Mouse (Mus musculus) cerebellum, adult 11-12 months (tissue): ENCODE measurements at regions not wholly inside any gene's neighbourhood (a gene's known extent, or its start where the extent isn't known, plus 50 kb on each side); places are given as distances from the start of the nearest gene placed in this dataset.
"Not testable (repeated sequence)": the region's sequence is repeated elsewhere in the genome, so short reads cannot be mapped to it uniquely, and the experiment has no call there.

ENCODE experiments used
- DNase-seq: peaks from one replicate; pipeline ENCODE4 v3.0.0; 2022

- DNase-seq, result not testable (repeated sequence)
These were observed 693.8 kb downstream of the Dad1 start for GRCm38 (mm10) chr14:53560146-53560545.

DNA sequence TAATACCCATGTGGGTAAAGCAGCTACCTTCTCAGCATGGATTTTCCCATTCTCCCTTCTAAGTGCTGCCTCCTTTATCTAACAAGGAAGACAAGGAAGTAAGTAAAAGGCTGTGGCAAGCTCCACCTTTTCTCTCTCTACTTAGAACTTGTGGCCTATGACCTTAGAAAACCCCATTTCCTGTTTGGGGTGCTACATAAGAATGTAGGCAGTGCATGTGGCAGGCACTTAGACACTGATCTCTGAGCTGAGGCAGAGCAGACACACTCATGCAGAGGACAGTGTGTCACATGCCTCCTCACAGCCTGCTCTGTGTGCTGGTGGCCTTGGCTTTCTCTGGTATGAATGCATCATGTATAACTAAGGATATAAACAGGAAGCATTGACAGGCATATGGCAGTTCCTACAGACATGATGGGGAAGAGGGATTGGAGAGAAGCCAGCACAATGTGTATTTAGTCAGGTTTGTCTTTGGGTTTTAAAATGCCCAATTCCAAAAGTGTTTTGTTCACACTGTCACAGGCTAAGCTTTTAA is 694.5 kb downstream of the Dad1 start:
- DNase-seq, result not testable (repeated sequence)

DNA sequence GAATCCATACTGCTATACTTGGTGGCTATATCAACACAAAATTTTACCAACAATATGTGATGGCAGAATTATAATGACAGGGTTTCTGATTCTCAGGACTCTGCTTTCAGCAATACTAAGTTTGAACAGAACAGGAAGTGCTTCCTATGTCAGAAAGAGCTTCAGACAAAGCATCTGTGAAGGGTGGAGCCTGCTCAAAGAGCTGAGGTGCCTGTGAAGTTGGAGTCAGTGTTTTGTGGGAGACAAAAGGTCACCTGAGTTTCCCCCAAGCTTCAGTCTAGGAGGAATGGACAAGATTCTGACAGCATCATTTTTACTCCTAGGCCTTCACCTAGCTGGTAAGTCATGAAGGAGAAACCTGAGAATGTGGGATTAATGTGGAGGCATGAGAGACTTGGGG is 700.1 kb downstream of the Dad1 start:
- no peak for DNase-seq

DNA sequence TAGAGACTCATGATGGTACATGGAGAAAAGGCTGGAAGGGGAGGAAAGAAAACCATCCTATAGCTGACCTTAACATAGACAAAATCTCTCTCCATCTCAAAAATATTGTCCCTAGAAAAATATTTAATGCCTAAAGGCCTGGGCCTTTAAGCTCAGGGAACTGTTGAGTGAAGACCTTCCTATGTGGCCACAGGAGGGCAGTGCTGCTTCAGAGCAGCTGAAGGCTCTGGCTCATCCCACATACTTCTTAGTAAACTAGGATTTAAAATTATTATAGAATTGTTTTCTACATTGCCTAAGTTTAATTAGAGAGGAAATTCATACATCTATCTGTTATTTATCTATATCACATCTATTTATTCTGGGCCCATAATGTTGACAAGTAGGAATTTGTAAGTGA is 706.5 kb downstream of the Dad1 start:
- not testable (repeated sequence) for DNase-seq

- DNase-seq, result no peak
These were observed 708.6 kb downstream of the Dad1 start for GRCm38 (mm10) chr14:53545351-53545750.

- not testable (repeated sequence) for DNase-seq
These were observed 712.3 kb downstream of the Dad1 start for GRCm38 (mm10) chr14:53541640-53542039.

DNA sequence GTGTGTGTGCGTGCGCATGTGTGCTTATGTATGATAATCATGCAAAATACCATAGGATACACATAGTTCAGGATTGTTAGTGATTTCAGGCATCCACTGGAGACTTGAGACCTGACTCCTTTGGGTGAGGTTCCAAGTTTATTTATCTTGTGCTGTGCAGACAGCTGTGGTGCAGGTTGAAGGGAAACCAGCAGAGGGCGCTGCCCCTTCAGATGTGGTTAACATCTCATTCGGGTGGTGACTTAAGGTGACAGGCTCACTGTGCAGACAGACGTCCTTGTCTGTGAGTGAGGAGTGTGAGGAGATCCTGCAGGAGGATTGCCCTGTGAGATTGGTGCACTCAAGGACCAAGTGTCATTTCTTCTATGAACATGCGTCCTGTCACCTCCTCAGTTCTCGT is 716.0 kb downstream of the Dad1 start:
- DNase-seq, result not testable (repeated sequence)

- DNase-seq, result not testable (repeated sequence)
These were observed 730.5 kb downstream of the Dad1 start for GRCm38 (mm10) chr14:53523430-53523829.

- DNase-seq, result not testable (repeated sequence)
These were observed 735.0 kb downstream of the Dad1 start for GRCm38 (mm10) chr14:53518954-53519353.

DNA sequence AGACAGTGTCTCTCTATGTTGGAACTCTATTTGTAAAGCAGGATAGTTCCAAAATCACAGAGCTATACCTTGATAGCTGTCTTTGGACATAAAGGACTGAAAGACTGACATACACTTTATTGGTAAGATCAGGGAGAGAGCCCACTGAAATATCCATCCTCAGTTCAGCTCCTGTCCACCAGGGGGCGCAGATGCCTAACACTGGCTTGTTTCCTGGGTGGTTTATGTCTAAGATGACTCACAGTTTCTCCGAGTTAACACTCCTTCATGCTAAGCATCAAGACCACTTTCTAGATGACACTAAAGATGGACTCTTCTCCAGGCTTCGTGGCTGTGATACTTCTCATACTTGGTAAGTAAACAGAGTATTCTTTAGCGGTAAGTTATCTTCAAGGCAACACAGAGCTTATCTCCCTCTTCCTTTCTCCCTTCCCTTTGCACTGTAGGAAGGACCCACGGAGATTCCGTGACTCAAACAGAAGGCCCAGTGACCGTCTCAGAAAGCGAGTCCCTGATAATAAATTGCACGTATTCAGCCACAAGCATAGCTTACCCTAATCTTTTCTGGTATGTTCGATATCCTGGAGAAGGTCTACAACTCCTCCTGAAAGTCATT is 737.2 kb downstream of the Dad1 start:
- not testable (repeated sequence) for DNase-seq

DNA sequence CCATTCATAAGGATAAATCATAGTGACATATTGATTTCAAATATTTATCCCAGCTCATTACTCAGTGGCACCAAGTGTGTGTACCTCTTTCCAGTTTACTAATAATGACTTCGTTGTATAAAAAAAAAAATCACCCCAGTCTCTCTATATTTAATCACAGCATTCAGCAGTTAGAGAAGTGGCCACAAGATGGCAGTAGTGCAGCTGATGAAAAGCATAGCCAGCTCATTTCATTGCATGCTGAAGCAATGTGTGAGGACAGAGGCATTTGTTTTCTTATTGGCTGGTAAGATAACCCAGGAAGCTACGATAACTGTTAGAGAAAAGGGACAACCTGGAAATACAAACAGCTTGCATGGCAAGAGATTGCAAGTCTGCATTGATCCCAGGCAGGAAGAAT is 748.5 kb downstream of the Dad1 start:
- not testable (repeated sequence) for DNase-seq

- DNase-seq, result not testable (repeated sequence)
These were observed 765.5 kb downstream of the Dad1 start for GRCm38 (mm10) chr14:53488383-53488782.

DNA sequence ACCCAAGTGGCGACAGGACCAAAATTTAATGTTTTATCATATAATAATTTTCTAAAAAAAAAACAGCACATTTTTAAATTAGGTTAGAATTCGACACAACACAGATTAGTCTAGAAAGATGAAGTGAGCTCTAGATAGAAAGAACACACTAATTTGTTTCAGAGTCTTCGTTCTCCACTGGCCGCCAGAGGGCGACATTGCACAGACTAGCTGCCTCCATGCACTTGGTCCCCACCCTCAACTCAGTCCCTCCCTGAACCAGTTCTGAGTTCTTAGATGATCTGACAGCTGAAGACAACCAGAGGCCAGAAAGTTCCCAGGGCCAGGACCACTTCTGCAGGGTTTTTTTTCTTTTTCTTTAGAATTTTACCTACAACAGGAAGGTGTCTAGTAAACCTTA is 766.3 kb downstream of the Dad1 start:
- not testable (repeated sequence) for DNase-seq

DNA sequence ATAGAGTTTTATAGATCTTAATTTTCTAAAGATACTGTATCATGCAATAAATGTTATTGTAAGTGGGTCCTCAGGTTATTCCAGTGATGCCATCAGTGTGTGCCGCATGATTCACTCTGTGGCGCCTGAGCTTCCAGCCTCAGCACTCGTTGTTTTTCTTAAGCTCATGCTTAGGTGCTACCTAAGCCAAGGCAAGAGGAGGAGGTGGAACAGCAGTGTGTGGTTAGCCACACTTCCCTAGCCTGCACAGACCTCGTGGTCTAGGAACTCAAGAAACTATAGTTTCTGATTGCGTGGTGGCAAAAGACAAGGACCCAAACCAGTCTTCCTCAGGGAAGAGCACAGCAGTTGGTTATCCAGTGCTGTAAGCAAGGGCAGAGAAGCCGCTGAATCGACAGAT is 779.7 kb downstream of the Dad1 start:
- DNase-seq, result not testable (repeated sequence)

- DNase-seq, result not testable (repeated sequence)
These were observed 793.1 kb downstream of the Dad1 start for GRCm38 (mm10) chr14:53460790-53461189.

- no peak for DNase-seq
These were observed 799.9 kb downstream of the Dad1 start for GRCm38 (mm10) chr14:53454001-53454400.

DNA sequence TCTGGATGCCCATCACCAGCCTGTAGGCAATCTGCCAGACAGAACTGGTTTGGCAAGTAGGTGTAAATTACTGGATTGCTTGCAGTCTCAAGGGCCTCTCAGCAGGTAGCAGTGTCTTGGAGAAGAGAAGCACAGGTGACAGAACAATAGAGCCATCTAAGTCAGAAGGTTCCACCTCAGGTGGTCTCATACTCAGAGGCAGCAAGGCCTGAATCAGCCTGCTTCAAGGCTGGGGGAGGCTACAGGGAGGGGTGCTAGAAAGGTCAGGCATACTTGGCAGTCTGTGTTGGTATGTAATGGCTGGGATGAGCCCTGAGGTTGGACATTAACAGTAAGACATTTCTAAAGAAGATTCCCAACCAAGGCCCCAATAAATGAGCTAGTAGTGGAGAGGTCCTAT is 814.3 kb downstream of the Dad1 start:
- not testable (repeated sequence) for DNase-seq

DNA sequence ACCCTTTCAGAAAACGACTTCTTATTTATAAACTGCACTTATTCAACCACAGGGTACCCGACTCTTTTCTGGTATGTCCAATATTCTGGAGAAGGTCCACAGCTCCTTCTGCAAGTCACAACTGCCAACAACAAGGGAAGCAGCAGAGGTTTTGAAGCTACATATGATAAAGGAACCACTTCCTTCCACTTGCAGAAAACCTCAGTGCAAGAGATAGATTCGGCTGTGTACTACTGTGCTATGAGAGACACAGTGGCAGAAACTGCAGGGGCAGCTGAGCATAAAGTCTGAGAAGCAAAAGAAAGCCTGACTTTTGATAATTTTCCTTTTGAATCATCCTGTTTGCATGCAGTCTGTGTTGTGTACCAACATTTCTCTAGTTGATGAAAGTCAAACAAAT is 823.8 kb downstream of the Dad1 start:
- DNase-seq, result not testable (repeated sequence)

GRCm38 (mm10) chr14:53428447-53428846 is 825.5 kb downstream of the Dad1 start:
- not testable (repeated sequence) for DNase-seq

- DNase-seq, result not testable (repeated sequence)
These were observed 826.3 kb downstream of the Dad1 start for GRCm38 (mm10) chr14:53427636-53428035.

DNA sequence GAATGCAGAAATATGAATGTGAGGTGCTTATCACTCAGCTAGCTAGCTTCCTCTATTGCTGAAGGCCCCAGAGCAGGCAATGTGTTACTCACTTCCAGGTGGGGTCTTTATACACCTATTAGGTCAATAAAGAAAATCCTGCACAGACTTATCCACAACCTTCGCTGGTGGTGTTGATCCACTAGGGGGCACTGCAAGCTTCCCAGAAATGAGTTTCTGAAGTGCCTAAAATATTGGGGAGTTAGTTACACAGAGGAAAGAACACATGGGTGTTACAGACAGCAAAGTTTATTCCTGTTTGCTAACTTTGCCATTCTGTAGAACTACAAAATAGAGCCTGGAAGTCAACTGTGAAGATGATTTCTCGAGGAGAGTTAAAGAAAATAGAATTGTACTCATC is 836.9 kb downstream of the Dad1 start:
- not testable (repeated sequence) for DNase-seq

DNA sequence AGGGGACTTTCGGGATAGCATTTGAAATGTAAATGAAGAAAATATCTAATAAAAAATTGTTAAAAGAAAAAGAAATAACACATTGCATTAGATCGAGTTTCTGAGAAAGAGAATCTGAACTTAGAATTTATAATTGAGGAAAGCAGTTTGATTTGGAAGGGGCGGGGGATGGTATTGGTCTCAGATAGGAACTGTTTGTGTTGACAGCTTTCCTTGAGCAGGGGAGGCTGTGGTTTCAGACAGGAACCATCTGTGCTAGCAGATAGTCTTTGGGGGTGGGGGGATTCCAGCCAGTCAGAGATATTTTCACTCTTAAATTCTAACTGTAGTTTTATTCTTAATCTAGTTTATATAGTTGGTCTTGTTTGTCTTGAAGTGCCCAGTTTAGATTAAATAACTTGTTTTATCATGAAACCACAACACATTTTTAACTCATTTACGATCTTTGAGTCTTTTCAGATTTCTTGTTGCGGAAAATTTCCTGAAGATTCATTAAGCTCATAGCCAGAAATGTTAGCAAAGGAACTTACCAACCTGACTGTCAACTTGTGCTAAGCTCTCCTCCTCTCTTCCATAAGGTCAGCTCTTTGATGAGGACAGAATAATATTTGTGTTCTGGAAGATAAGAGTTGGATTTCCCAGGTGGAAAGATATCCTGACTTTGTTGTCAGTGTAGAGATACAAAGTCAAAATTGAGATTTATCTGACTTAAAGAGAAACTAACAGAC is 846.2 kb downstream of the Dad1 start:
- not testable (repeated sequence) for DNase-seq

GRCm38 (mm10) chr14:53390307-53390706 is 863.6 kb downstream of the Dad1 start:
- DNase-seq, result not testable (repeated sequence)

GRCm38 (mm10) chr14:53374591-53374990 is 879.0 kb upstream of the Olfr1507 start:
- not testable (repeated sequence) for DNase-seq
